Mouse (Mus musculus) left cerebral cortex, adult 18-20 months (tissue): ENCODE results near the gene Prss43. TPM values are rescaled to one million over a fixed set of nuclear protein-coding genes. Genes with fewer than 3 reads are reported as not detected.
"Not testable (repeated sequence)": the region's sequence is repeated elsewhere in the genome, so short reads cannot be mapped to it uniquely, and the experiment has no call there.

ENCODE experiments used
- DNase-seq, 2 experiments: peaks; one replicate each; pipeline ENCODE4 v3.0.0; 2021 to 2022; ENCODE audit warnings: low spot score in 2 of 2, mixed read lengths in 1 of 2
- long read RNA-seq, 2 experiments: library from polyadenylated mRNA; stranded (forward); transcript quantifications; one replicate each; pipeline ENCODE4 v2.0.0; 2021
- total RNA-seq, 2 experiments: library from RNA; stranded (reverse); gene quantifications; 2 replicates each; pipeline ENCODE4 v1.2.3; 2021

The Prss43 gene
- total RNA-seq: under 1 TPM in 1 of 2 experiments, not detected in 1; 0.28 TPM
- long read RNA-seq, experiment 1, partial matches to known transcripts: 1 of 1 reads
- long read RNA-seq, experiment 1, other reads (novel, unspliced or antisense): 0 of 1 reads
- long read RNA-seq, experiment 2, partial matches to known transcripts: 1 of 1 reads
- long read RNA-seq, experiment 2, other reads (novel, unspliced or antisense): 0 of 1 reads

DNA sequence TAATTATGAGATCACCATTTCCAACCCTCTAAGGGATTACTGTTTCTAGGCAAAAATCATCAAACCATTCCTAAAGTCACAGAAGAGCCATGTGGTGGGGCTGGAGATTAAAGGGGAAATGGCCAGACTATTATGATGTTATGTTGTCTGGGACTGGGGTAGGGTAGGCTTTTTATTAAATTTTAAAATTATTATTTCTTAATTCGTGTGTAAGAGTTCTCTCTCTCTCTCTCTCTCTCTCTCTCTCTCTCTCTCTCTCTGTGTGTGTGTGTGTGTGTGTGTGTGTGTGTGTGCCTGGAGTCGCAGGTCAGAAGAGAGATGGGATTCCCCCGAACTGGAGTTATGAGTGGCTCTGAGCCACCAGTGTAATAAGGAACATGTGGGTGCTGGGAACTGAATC is at the start of gene Prss43:
Gene Prss43 (plus strand): TSS at position 301 of the 400 bp plus-strand sequence.
- DNase-seq: no peak

DNA sequence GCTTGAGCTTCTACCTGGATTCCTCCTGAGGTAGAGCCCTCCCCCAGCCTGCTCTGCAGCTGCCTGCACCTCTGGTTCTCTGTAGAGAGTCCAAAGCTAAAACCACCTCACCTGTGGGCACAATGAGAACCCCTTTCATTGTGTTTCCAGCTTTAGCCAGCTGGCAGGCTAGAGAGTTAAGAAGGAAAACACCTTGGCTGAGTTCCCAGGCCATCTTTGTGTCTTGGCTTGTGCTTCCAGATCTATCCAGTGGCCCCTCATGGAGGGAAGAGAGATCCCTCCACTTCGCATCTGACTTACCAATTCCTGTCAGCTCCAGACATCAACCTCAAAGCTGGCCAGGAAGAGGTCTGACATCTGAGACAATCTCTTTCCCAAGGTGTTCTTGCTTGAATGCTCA is 48.4 kb upstream of the Prss43 start:
- no peak for DNase-seq

DNA sequence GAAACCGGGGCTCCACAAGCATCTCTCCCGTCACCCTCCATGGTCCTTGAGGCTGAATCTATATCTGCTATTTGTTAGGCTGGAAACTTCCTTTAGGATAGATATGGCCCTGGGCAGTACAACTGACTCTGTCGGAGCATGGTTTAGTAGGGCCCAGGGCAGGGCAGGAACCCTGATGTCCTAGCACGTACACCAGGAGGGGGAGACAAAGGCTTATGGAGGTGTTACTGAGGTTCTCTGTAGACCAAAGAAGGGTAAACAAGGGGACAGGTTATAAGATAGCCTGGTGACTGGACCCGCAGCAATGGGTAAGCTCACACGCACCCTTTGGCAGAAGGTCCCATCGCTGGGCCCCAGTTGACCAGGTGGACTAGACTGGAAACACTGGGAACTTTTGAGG is 47.9 kb upstream of the Prss43 start:
- no peak for DNase-seq

DNA sequence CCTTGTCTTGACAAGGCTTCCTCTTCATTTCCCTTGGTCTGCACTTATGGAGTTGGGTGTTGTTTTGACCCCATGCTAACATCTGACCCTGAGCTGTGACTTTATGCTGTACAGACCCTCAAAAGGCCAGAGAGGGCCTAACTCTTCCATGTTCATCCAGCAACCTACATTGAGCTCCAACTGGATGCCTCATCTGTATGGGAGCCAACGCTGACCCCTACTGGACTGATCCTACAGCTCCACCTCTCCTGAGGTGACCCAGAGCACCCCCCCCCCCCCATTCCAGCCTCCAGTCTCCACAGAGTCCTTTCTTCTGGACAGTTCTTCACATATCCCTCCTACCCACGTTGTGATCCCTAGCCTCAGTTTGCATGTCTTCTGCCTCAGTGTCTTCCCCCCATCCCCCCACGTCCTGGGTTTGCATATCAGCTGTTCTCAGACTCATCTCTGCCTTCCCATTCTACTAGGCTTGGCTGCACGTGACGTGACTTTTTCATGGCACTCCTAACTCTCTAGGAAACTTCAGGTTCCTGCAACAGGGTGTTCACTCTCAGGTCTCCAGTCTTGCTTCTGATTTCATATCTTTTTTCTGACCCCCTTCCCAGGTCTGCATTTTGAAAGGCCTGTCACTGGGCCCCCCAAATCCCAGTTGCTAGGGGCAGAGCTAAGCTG is 47.1 kb upstream of the Prss43 start:
- no peak for DNase-seq

DNA sequence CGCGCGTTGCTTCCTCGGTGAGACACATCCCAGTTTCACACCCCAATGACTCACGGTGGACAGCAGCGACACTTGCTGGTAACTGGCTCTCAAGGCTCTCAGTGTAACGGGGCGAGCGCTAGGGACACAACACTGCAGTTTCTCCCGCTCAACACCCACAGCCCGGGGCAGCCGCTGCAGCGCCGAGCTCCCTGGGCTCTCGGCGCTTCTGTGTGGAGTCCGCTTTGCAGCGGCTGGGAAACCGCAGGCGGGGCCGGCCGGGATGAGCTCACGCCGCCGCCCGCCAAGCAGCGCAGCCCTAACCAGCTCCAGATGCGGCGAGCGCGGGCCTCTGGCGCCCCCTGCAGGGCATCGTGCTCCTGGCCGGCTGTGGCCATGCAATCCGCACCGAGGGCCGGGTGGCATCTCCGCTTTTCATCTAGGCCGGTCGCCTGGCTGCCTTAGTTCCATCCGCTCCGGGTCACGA is 45.2 kb upstream of the Prss43 start:
- DNase-seq: peak; percentile 95 to 97

GRCm38 (mm10) chr9:110781731-110782130 is 44.8 kb upstream of the Prss43 start:
- peak; percentile 53 to 58 for DNase-seq

GRCm38 (mm10) chr9:110783611-110784010 is 42.9 kb upstream of the Prss43 start:
- no peak for DNase-seq

DNA sequence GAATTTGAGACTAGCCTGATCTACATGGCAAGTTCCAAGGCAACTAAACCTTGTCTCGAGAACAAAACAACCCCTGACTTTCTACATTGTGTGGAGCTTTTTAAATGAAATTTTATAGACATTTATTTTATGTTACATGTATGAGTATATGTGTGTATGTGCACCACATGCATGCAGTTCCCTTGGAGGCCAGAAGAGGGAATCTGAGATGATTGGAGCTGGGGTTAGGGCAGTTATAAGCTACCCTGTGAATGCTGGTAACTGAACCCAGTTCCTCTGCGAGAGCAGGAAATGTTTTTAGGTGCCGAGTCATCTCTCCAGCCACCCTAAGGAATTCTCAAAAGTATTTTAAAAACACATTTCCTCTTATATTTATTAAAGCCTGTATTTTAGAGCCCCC is 38.3 kb upstream of the Prss43 start:
- DNase-seq: no peak

GRCm38 (mm10) chr9:110790462-110790861 is 36.0 kb upstream of the Prss43 start:
- no peak for DNase-seq

DNA sequence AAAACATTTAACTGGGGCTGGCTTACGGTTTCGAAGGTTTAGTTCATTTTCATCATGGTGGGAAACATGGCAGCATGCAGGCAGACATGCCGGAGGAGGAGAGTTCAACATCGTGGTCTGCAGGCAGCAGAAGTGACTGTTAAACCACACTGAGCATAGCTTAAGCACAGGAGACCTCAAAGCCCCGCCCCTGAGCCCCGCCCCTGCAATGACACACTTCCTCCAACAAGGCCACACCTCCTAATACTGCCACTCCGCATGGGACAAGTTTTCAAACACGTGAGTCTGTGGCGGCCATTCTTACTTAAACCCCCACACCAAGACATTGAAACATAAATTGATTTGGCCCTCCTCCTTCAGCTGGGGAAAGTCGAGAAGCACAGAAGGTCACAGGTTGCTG is 29.5 kb upstream of the Prss43 start:
- no peak for DNase-seq

DNA sequence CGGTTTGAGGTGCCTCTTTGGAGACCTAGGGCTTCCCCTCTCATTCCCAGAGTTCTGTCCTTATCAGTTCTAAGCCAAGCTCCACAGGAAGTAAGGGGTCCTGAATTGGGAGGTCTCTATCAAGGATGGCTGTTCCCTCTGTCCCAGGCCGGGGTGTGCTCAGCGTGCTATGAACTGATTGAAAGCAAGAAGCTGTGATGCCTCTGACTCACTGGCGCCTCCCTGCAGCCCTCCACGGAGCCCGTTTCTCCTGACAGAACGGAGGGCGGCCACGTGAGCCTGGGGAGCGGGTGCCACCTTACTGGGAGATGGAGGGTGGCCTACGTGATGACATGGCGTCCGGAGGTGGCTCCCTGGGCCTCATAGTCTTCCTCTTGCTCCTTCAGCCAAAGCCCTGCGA is 28.6 kb upstream of the Prss43 start, which contains the start of gene Prss42:
Gene Prss42 (plus strand): TSS at position 301 of the 400 bp plus-strand sequence.
- DNase-seq: no peak

GRCm38 (mm10) chr9:110800834-110801479 is 25.5 kb upstream of the Prss43 start:
- no peak for DNase-seq

DNA sequence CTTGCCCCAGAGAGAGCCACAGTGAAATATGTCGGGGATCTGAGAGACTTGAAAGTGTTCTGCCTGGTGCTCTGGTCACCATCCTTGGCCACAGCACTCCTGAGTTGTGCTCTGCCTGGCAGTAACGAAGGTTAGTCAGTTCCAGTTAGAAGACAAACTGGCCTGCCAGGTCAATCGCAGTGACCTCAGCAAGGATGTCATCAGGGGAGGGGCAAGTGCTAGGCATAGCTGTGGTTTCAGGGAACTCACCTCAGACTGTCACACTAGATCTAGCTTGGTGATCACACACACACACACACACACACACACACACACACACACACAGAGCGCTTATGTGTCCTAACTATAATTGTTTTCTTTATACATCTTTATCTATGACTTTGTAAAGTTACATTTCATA is 23.2 kb upstream of the Prss43 start:
- DNase-seq: no peak

DNA sequence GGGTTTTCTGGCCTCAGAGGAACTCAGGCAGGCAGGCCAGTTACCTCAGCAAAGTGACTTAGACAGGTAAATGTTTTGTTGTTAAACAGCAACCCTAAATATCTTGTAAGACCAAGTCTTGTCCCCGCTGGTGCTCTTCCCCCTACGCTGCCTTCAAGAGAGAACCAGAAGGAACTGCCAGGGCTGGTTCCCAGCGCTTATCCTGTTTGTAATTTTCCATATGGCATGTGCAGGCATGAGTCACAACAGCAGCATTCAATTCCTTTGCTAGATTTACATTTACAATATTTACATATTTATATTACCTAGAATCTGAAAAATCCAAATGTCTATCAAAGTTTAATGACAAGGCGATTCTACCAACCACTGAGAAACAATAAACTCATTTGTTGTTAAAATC is 16.4 kb upstream of the Prss43 start:
- DNase-seq: no peak

GRCm38 (mm10) chr9:110813789-110814188 is 12.7 kb upstream of the Prss43 start, which contains the start of gene Prss44:
Gene Prss44 (plus strand): TSS chr9:110813994.
- no peak for DNase-seq

DNA sequence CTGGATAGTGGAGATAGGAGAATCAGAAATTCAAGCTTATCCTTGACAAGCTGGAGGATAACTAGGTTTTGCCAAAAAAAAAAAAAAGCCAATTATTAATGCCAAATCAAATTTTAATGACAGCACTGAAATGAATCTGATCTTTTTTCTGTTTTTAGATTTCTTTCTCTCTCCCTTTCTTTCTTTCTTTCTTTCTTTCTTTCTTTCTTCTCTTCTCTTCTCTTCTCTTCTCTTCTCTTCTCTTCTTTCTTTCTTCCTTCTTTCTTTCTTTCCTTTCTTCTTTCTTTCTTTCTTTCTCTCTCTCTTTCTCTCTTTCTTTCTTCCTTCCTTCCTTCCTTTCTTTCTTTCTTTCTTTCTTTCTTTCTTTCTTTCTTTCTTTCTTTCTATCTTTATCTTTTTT is 5.9 kb upstream of the Prss43 start:
- DNase-seq: not testable (repeated sequence)

DNA sequence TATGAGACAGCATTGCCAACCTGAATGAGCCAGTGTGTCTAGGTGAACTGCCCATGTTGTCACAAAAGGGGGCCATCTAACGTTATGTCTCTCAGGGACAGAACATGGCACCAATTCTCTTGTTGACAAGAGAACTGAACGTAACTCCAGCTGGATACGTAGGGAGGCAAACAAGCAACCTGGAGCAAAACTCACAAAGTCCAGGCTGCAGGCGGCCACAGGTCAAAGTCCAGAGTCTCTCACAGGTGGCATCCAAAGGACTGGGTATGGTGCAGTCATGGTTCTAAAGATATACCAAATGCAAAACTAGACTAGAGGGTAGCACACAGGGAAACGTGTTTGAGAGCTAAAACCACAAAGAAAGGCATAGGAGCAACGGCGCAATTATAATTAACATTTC is 5.1 kb upstream of the Prss43 start:
- DNase-seq: no peak

DNA sequence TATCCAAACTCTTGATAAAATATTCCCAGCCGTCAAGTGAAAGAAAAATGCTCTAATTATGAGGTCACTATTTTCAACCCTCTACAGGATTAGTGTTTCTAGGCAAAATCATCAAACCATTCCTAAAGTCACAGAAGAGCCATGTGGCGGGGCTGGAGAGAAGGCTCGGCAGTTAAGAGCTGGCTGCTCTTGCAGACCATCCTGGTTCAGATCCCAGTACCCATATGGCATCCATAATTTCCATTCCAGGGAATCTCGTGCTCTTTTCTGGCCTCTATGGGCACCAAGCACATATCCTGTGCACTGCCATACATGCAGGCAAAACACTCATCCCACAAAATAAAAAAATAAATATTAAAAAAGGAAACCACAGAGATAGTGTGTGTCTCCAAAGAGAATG is 1.1 kb upstream of the Prss43 start:
- no peak for DNase-seq

- DNase-seq: no peak
These were observed 658 bp upstream of the Prss43 start for GRCm38 (mm10) chr9:110825832-110826231.

DNA sequence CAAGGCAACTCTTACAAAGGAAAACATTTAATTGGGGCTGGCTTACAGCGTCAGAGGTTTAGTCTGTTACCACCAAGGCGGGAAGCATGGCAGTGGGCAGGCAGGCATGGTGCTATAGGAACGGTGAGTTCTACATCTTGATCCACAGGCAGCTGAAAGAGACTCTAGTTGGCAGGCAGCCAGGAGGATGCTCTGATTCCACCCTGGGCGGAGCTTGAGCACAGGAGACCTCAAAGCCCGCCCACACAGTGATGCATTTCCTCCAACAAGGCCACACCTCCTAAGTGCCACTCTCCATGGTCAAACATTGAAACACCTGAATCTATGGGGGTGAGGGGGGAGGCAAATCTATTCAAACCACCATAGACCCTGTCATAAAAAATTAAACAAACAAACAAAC is 6.5 kb downstream of the Prss43 start:
- DNase-seq: no peak

GRCm38 (mm10) chr9:110834411-110834810 is 7.9 kb downstream of the Prss43 start, which contains the start of gene Prss45:
Gene Prss45 (plus strand): TSS chr9:110834588.
- no peak for DNase-seq

GRCm38 (mm10) chr9:110834961-110835360 is 8.5 kb downstream of the Prss43 start:
- no peak for DNase-seq
